Mouse (Mus musculus) liver, embryonic 14.5 days (tissue): ENCODE data around the gene Pnrc2.

Experiments
- CTCF ChIP-seq: IDR thresholded peaks from 2 replicates; pipeline ENCODE4 v1.5.1; 2016; ENCODE audit warnings: antibody characterized with exemption, low read depth, control low read depth
- EP300 ChIP-seq: IDR thresholded peaks from 2 replicates; pipeline ENCODE4 v1.6.1; 2016; ENCODE audit warnings: antibody characterized with exemption, low read depth

- TF ChIP-seq CTCF (no peak), EP300 (no peak)
Measured at GRCm38 (mm10) chr4:135838925-135839292, 34.7 kb downstream of the Pnrc2 start.
